Mouse (Mus musculus) small intestine, adult 2 months (tissue): ENCODE data around the gene Tma7. TPM values are rescaled to one million over a fixed set of nuclear protein-coding genes. Genes with fewer than 3 reads are reported as not detected.

Experiments used
- H3K27ac ChIP-seq: fragments of 200-500 bp; 2 replicates; pipeline ENCODE4 v1.5.1; 2012; ENCODE audit warnings: low read depth, low read length, control low read depth, inconsistent platforms; ENCODE audit not compliant: insufficient read depth
- H3K27me3 ChIP-seq: fragments of 200-500 bp; 2 replicates; pipeline ENCODE4 v1.6.1; 2012; ENCODE audit warnings: mild to moderate bottlenecking, moderate library complexity, low read length, inconsistent platforms; ENCODE audit not compliant: control insufficient read depth, insufficient read depth
- H3K36me3 ChIP-seq: fragments of 200-500 bp; 2 replicates; pipeline ENCODE4 v1.6.1; 2012; ENCODE audit warnings: mild to moderate bottlenecking, low read length, control low read depth, inconsistent platforms; ENCODE audit not compliant: control insufficient read depth, insufficient read depth
- H3K4me1 ChIP-seq: fragments of 200-500 bp; 2 replicates; pipeline ENCODE4 v1.6.1; 2012; ENCODE audit warnings: low read length, inconsistent platforms, mixed read lengths; ENCODE audit not compliant: control insufficient read depth, insufficient read depth, insufficient read length
- H3K4me3 ChIP-seq: fragments of 200-500 bp; 2 replicates; pipeline ENCODE4 v1.5.1; 2012; ENCODE audit warnings: low read depth, mild to moderate bottlenecking, control low read depth, inconsistent platforms, low read length, moderate library complexity
- CTCF ChIP-seq: fragments of 200-500 bp; IDR thresholded peaks from 2 replicates; pipeline ENCODE4 v1.5.1; 2012; ENCODE audit warnings: low read depth, mild to moderate bottlenecking, control low read depth, inconsistent platforms, low read length, moderate library complexity, mixed read lengths; ENCODE audit not compliant: insufficient replicate concordance, insufficient read length; ENCODE audit errors: extremely low read depth
- POLR2A ChIP-seq: fragments of 200-500 bp; IDR thresholded peaks from 2 replicates; pipeline ENCODE4 v1.6.1; 2012; ENCODE audit warnings: low read depth, mild to moderate bottlenecking, control low read depth, inconsistent platforms, low read length, moderate library complexity
- WGBS: fragments of 180-500 bp; shearing (Covaris S2); methylation state at CpG from one replicate; pipeline ENCODE4 v1.1.7; 2018; 5-methylcytosine and 5-hydroxymethylcytosine counted together
- polyA plus RNA-seq: library from polyadenylated mRNA; depleted of rRNA; stranded (reverse); fragments of >200 nt; gene quantifications from 2 replicates; pipeline ENCODE4 v1.2.3, GENCODE M21; 2012

Tma7 gene
- polyA plus RNA-seq, 1 experiment, result 1.6 TPM

DNA sequence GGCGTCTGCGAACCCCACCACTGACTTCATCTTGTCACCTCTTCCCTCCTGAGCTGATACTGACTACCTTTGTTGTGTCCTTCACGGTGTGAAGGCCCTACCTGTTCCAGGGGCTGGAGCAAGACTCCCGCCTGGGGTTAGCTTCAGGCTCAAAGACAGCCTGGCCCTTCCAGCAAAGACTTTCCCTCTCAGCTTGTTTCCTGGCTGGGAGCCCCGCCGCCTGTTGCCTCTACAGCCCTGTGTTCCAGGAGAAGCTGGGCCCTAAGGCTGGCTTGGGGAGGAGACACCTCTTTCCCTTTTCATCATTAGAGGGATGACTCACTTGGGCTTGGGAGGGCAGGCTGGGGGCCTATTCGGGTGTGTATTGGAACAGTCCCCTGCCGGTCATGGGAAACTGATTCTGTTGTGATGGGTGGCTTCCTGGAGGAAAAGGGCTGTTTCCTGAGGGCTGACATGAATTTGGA, 43.5 kb downstream of the Tma7 start:
- Histone ChIP-seq H3K27me3 (no peaks in the 10 kb centered on the region), H3K27ac (peak overlapping the region; percentile 73), H3K36me3 (0 out of 2 replicates have a peak, but pooled peaks cover 1% of the 10 kb centered on the region), H3K4me3 (peak overlapping the region; percentile 92), H3K4me1 (peaks cover 11% of the 10 kb centered on the region; the same call in 1 of the 2 replicates)
- WGBS, result 18% methylated on average over 8 of the region's 8 CpGs
- TF ChIP-seq POLR2A (no peak), CTCF (no peak)

GRCm38 (mm10) chr9:109038086-109038895, 44.1 kb downstream of the Tma7 start, which contains the start of gene Shisa5:
Gene Shisa5, plus strand, starts transcription at chr9:109038565.
- WGBS, result under 1% methylated on average over 40 of the region's 40 CpGs
- peaks cover 11% of the 10 kb centered on the region; the same call in 1 of the 2 replicates for H3K4me1 ChIP-seq
- H3K27me3 ChIP-seq, result no peaks in the 10 kb centered on the region
- peak within 1 kb of the TSS; percentile 92 for H3K4me3 ChIP-seq
- 0 out of 2 replicates have a peak, but pooled peaks cover 1% of the 10 kb centered on the region for H3K36me3 ChIP-seq
- H3K27ac ChIP-seq, result peak within 1 kb of the TSS; percentile 73
- TF ChIP-seq POLR2A (peak; percentile 55; the same call in 1 of the 2 replicates), CTCF (no peak)

DNA sequence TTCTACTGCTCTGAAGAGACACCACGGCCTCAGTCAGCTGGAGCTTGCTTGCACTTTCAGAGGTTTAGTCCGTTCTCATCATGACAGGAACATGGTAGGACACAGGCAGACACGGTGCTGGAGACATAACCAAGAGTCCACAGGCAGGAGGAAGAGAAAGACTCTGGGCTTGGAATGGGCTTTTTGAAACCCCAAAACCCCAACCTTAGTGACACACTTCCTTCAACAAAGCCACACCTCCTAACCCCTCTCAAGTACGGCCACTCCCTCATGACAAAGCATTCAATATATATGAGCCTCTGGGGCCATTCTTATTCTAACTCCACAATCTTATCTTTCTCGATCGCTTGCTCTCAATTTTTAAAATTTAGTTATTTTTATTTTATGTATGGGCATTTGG, 50.0 kb downstream of the Tma7 start:
- peaks cover 21% of the 10 kb centered on the region for H3K36me3 ChIP-seq
- peaks cover 8% of the 10 kb centered on the region for H3K4me1 ChIP-seq
- H3K4me3 ChIP-seq, result no peak overlapping the region
- H3K27ac ChIP-seq, result no peak overlapping the region
- no peaks in the 10 kb centered on the region for H3K27me3 ChIP-seq
- 71% methylated on average over 6 of the region's 6 CpGs for WGBS
- TF ChIP-seq POLR2A (no peak), CTCF (no peak)

- H3K4me3 ChIP-seq, result no peak overlapping the region
- peaks cover 8% of the 10 kb centered on the region for H3K4me1 ChIP-seq
- 0 out of 2 replicates have a peak, but pooled peaks have one; percentile 9 for TF ChIP-seq POLR2A
- no peak for TF ChIP-seq CTCF
- H3K27ac ChIP-seq, result no peak overlapping the region
- H3K27me3 ChIP-seq, result no peaks in the 10 kb centered on the region
- peaks cover 24% of the 10 kb centered on the region for H3K36me3 ChIP-seq
- 88% methylated on average over 8 of the region's 8 CpGs for WGBS
Observed at GRCm38 (mm10) chr9:109031686-109032085, 50.7 kb downstream of the Tma7 start.

DNA sequence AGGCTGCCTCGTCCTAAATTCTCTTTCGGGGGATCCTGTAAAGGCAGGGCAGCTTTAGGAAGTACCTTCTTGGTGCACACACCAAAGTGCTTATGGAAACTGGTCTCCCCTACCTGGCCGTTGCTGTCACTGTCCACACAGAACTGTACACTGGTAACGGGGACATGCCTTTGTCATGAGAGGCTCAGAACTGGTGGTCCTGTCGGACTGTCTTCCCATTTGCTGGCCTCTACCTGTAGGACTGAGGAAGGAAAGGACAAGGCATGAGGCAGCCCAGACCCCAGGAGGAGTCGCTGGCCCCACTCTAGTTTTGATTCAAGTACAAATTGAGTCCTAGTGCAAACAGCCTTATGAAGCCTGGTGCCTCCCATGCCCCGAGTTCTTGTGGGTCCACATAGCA, 51.4 kb downstream of the Tma7 start:
- whole genome bisulfite sequencing, result 95% methylated on average over 7 of the region's 7 CpGs
- no peak overlapping the region for H3K4me3 ChIP-seq
- TF ChIP-seq CTCF (no peak), POLR2A (no peak)
- H3K36me3 ChIP-seq, result peaks cover 24% of the 10 kb centered on the region
- no peak overlapping the region for H3K27ac ChIP-seq
- H3K27me3 ChIP-seq, result no peaks in the 10 kb centered on the region
- peaks cover 8% of the 10 kb centered on the region for H3K4me1 ChIP-seq

DNA sequence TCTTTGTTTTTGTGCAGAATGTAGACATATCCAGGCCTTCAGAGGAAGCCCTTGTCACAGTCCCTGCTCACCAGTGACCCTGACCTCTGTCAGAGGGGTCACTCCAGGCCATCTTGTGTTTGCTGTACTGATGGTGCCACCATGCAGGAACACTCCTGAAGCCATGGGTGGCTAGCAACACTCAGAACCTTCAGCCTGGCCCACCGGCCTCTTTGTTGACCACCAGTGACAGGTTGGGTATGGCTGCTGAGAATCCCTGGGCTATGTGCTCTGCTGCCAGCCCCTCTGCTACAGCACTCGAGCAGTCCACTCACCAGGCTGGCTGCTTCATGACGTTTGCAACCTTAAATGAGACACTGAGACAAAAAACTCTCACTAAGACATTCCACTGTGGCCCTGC, 52.1 kb downstream of the Tma7 start:
- H3K4me3 ChIP-seq, result no peak overlapping the region
- no peak overlapping the region for H3K27ac ChIP-seq
- peaks cover 29% of the 10 kb centered on the region for H3K36me3 ChIP-seq
- no peak for TF ChIP-seq CTCF
- no peak for TF ChIP-seq POLR2A
- WGBS, result 85% methylated on average over 3 of the region's 3 CpGs
- no peaks in the 10 kb centered on the region for H3K27me3 ChIP-seq
- H3K4me1 ChIP-seq, result peaks cover 8% of the 10 kb centered on the region

- H3K4me3 ChIP-seq, result no peak overlapping the region
- no peaks in the 10 kb centered on the region for H3K27me3 ChIP-seq
- 34% methylated on average over 5 of the region's 5 CpGs for WGBS
- H3K4me1 ChIP-seq, result peaks cover 8% of the 10 kb centered on the region
- no peak overlapping the region for H3K27ac ChIP-seq
- peaks cover 37% of the 10 kb centered on the region for H3K36me3 ChIP-seq
- TF ChIP-seq CTCF (no peak), POLR2A (no peak)
Observed at GRCm38 (mm10) chr9:109028919-109029318, 53.5 kb downstream of the Tma7 start.
